Mouse (Mus musculus) kidney, adult 2 months (tissue): ENCODE measurements at regions not wholly inside any gene's neighbourhood (a gene's known extent, or its start where the extent isn't known, plus 50 kb on each side); places are given as distances from the start of the nearest gene placed in this dataset.

ENCODE experiments used
- CTCF ChIP-seq: fragments of 200-500 bp; conservative IDR thresholded peaks from 2 replicates; pipeline ENCODE4 v1.5.1; 2011; ENCODE audit warnings: low read depth, mild to moderate bottlenecking, control low read depth, low read length, moderate library complexity, mixed read lengths; ENCODE audit not compliant: insufficient read depth, insufficient read length
- POLR2A ChIP-seq: fragments of 200-500 bp; IDR thresholded peaks from one replicate; pipeline ENCODE4 v1.6.1; 2011; ENCODE audit warnings: low read depth, low read length, control low read depth

GRCm38 (mm10) chr9:77857091-77858058, 59.8 kb upstream of the Elovl5 start:
- TF ChIP-seq POLR2A: no peak
- TF ChIP-seq CTCF: no peak
